Mouse (Mus musculus): ENCODE data around the gene Zfp280c. TPM values are rescaled to one million over a fixed set of nuclear protein-coding genes. Genes with fewer than 3 reads are reported as not detected.
A peak's percentile ranks its signal among the peaks of the same experiment; 100 is the strongest.

Gene Zfp280c
- polyA plus RNA-seq, 1 experiment, result 4.1 TPM

- Histone ChIP-seq H3K27ac (ENCODE audit: control insufficient read depth, insufficient read depth, low read depth, low read length) (no peak overlapping the region), H3K36me3 (ENCODE audit: control insufficient read depth, insufficient read depth, low read length) (no peaks in the 10 kb centered on the region), H3K4me3 (ENCODE audit: control insufficient read depth, low read depth, low read length) (no peak overlapping the region), H3K27me3 (ENCODE audit: control insufficient read depth, insufficient read depth, low read length) (no peaks in the 10 kb centered on the region), H3K4me1 (ENCODE audit: control insufficient read depth, insufficient read depth, low read length) (peaks cover 5% of the 10 kb centered on the region)
- no peak for TF ChIP-seq CTCF (IDR thresholded peaks at IDR 0.05; ENCODE audit: control insufficient read depth, insufficient read depth, insufficient replicate concordance, low read depth, low read length)
- no peak for TF ChIP-seq POLR2A (IDR thresholded peaks at IDR 0.05; ENCODE audit: control insufficient read depth, low read depth, low read length)
Observed at GRCm38 (mm10) chrX:48521651-48522050, 72.7 kb downstream of the Zfp280c start.

GRCm38 (mm10) chrX:48519549-48520085, 74.7 kb downstream of the Zfp280c start:
- no peaks in the 10 kb centered on the region for H3K27me3 ChIP-seq (ENCODE audit: control insufficient read depth, insufficient read depth, low read length)
- peaks cover 5% of the 10 kb centered on the region for H3K4me1 ChIP-seq (ENCODE audit: control insufficient read depth, insufficient read depth, low read length)
- peak overlapping the region; percentile 73 for H3K4me3 ChIP-seq (ENCODE audit: control insufficient read depth, low read depth, low read length)
- no peaks in the 10 kb centered on the region for H3K36me3 ChIP-seq (ENCODE audit: control insufficient read depth, insufficient read depth, low read length)
- H3K27ac ChIP-seq (ENCODE audit: control insufficient read depth, insufficient read depth, low read depth, low read length), result no peak overlapping the region
- TF ChIP-seq CTCF (IDR thresholded peaks at IDR 0.05; ENCODE audit: control insufficient read depth, insufficient read depth, insufficient replicate concordance, low read depth, low read length), result no peak
- no peak for TF ChIP-seq POLR2A (IDR thresholded peaks at IDR 0.05; ENCODE audit: control insufficient read depth, low read depth, low read length)

- Histone ChIP-seq H3K36me3 (ENCODE audit: control insufficient read depth, insufficient read depth, low read length) (no peaks in the 10 kb centered on the region), H3K27me3 (ENCODE audit: control insufficient read depth, insufficient read depth, low read length) (no peaks in the 10 kb centered on the region), H3K4me1 (ENCODE audit: control insufficient read depth, insufficient read depth, low read length) (peaks cover 5% of the 10 kb centered on the region), H3K27ac (ENCODE audit: control insufficient read depth, insufficient read depth, low read depth, low read length) (no peak within 1 kb of the TSS), H3K4me3 (ENCODE audit: control insufficient read depth, low read depth, low read length) (peak within 1 kb of the TSS; percentile 73)
- TF ChIP-seq POLR2A (IDR thresholded peaks at IDR 0.05; ENCODE audit: control insufficient read depth, low read depth, low read length), result no peak
- no peak for TF ChIP-seq CTCF (IDR thresholded peaks at IDR 0.05; ENCODE audit: control insufficient read depth, insufficient read depth, insufficient replicate concordance, low read depth, low read length)
Observed at GRCm38 (mm10) chrX:48518808-48519548, 75.3 kb downstream of the Zfp280c start, which contains the start of gene Rab33a. Gene Rab33a, plus strand, starts transcription at chrX:48519285.

DNA sequence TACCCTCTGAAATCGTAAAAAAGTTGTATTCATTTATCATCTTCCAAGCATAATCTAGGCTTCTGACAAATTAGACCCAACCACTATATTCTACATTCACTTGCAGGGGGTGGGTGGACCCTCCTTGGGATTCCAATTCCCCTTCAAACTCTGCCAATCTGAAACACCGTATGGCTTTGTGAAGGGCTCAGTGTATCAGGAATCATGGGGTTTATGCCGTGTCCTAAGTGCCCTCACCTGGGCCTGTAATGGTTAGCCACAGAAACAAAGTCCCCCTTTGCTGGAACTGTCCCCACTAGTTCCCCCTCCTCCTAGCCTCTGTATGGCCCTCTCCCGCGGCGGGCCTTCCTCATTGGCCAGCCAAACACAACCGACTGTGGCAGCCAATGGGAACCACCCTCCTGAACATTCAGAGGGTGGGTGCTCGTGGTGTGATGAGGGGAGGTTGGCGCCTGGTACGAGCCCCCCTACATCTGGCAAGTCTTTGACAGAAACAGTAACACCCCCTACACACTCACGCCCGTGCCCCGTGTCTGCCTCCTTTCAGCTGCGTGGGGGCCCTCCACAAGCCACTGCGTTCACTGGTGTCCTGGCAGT, 76.0 kb downstream of the Zfp280c start:
- TF ChIP-seq POLR2A (IDR thresholded peaks at IDR 0.05; ENCODE audit: control insufficient read depth, low read depth, low read length), result no peak
- TF ChIP-seq CTCF (IDR thresholded peaks at IDR 0.05; ENCODE audit: control insufficient read depth, insufficient read depth, insufficient replicate concordance, low read depth, low read length), result no peak
- peaks cover 5% of the 10 kb centered on the region for H3K4me1 ChIP-seq (ENCODE audit: control insufficient read depth, insufficient read depth, low read length)
- peak overlapping the region; percentile 73 for H3K4me3 ChIP-seq (ENCODE audit: control insufficient read depth, low read depth, low read length)
- H3K36me3 ChIP-seq (ENCODE audit: control insufficient read depth, insufficient read depth, low read length), result no peaks in the 10 kb centered on the region
- H3K27ac ChIP-seq (ENCODE audit: control insufficient read depth, insufficient read depth, low read depth, low read length), result no peak overlapping the region
- H3K27me3 ChIP-seq (ENCODE audit: control insufficient read depth, insufficient read depth, low read length), result no peaks in the 10 kb centered on the region

GRCm38 (mm10) chrX:48513824-48514223, 80.5 kb downstream of the Zfp280c start:
- H3K36me3 ChIP-seq (ENCODE audit: control insufficient read depth, insufficient read depth, low read length), result no peaks in the 10 kb centered on the region
- no peaks in the 10 kb centered on the region for H3K27me3 ChIP-seq (ENCODE audit: control insufficient read depth, insufficient read depth, low read length)
- no peak overlapping the region; the same call in 1 of the 2 replicates for H3K27ac ChIP-seq (ENCODE audit: control insufficient read depth, insufficient read depth, low read depth, low read length)
- no peak for TF ChIP-seq CTCF (IDR thresholded peaks at IDR 0.05; ENCODE audit: control insufficient read depth, insufficient read depth, insufficient replicate concordance, low read depth, low read length)
- no peak for TF ChIP-seq POLR2A (IDR thresholded peaks at IDR 0.05; ENCODE audit: control insufficient read depth, low read depth, low read length)
- no peaks in the 10 kb centered on the region; the same call in 1 of the 2 replicates for H3K4me1 ChIP-seq (ENCODE audit: control insufficient read depth, insufficient read depth, low read length)
- peak overlapping the region; percentile 67 for H3K4me3 ChIP-seq (ENCODE audit: control insufficient read depth, low read depth, low read length)

DNA sequence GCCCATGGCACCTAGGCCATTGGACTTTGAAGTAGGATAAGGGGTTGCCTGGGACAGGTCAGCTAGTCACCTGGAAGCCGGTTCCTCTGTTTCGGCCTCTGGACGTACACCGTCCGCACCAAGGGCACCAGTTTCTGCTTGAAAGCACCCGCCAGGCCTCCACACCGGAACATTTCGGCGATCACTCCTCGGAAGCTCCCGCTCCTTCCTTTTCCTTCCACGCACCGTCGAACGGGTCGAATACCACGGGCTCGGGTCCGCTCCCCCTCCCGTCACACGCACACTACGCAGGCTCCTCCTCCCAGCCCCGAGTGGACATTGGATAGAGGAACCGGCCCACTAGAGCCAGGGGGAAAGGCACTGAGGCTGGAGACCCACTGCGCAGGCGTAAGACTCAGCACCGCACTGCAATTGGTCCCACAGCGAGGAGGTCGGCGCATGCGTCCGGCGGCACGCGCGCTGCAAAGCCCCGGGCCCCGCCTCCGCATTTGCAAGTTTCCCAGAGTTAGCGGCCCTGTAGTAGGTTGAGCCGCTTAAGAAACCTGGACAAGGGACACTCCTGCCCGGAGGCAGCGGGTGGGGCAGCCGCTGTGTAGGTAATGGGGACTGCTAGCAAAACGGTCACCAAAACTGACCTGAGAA, 81.0 kb downstream of the Zfp280c start, which contains the start of gene Aifm1:
Gene Aifm1 (minus strand): TSS at position 398 of the 642 bp plus-strand sequence.
- Histone ChIP-seq H3K4me1 (ENCODE audit: control insufficient read depth, insufficient read depth, low read length) (no peaks in the 10 kb centered on the region), H3K27me3 (ENCODE audit: control insufficient read depth, insufficient read depth, low read length) (no peaks in the 10 kb centered on the region), H3K4me3 (ENCODE audit: control insufficient read depth, low read depth, low read length) (peak within 1 kb of the TSS; percentile 85), H3K27ac (ENCODE audit: control insufficient read depth, insufficient read depth, low read depth, low read length) (peak within 1 kb of the TSS; percentile 56; the same call in 1 of the 2 replicates), H3K36me3 (ENCODE audit: control insufficient read depth, insufficient read depth, low read length) (no peaks in the 10 kb centered on the region)
- TF ChIP-seq POLR2A (IDR thresholded peaks at IDR 0.05; ENCODE audit: control insufficient read depth, low read depth, low read length) (peak; percentile 56), CTCF (IDR thresholded peaks at IDR 0.05; ENCODE audit: control insufficient read depth, insufficient read depth, insufficient replicate concordance, low read depth, low read length) (no peak)

- no peaks in the 10 kb centered on the region for H3K4me1 ChIP-seq (ENCODE audit: control insufficient read depth, insufficient read depth, low read length)
- H3K4me3 ChIP-seq (ENCODE audit: control insufficient read depth, low read depth, low read length), result no peak overlapping the region
- no peaks in the 10 kb centered on the region for H3K36me3 ChIP-seq (ENCODE audit: control insufficient read depth, insufficient read depth, low read length)
- no peak overlapping the region for H3K27ac ChIP-seq (ENCODE audit: control insufficient read depth, insufficient read depth, low read depth, low read length)
- TF ChIP-seq POLR2A (IDR thresholded peaks at IDR 0.05; ENCODE audit: control insufficient read depth, low read depth, low read length), result no peak
- TF ChIP-seq CTCF (IDR thresholded peaks at IDR 0.05; ENCODE audit: control insufficient read depth, insufficient read depth, insufficient replicate concordance, low read depth, low read length), result no peak
- no peaks in the 10 kb centered on the region for H3K27me3 ChIP-seq (ENCODE audit: control insufficient read depth, insufficient read depth, low read length)
Observed at GRCm38 (mm10) chrX:48493763-48494162, 100.5 kb downstream of the Zfp280c start.

Other genes starting within 250 kb of the Zfp280c start
- gene Elf4, start 131.4 kb downstream of the Zfp280c start, polyA plus RNA-seq (2012; rRNA removed), result 2.7 and 4.4 TPM in 2 replicates
- 4.6 and 5.6 TPM in 2 replicates for gene Aifm1, start 80.9 kb downstream of the Zfp280c start, polyA plus RNA-seq (2012; rRNA removed)
- gene Rab33a, start 75.2 kb downstream of the Zfp280c start, polyA plus RNA-seq (2012; rRNA removed), result 0.41 and 0.78 TPM in 2 replicates
- 2.4 and 5.1 TPM in 2 replicates for gene Slc25a14, start 28.9 kb upstream of the Zfp280c start, polyA plus RNA-seq (2012; rRNA removed)
- not detected in 2 replicates for gene Gpr119, start 80.0 kb upstream of the Zfp280c start, polyA plus RNA-seq (2012; rRNA removed)
- gene Rbmx2, start 100.5 kb upstream of the Zfp280c start, polyA plus RNA-seq (2012; rRNA removed), result 1.2 and 1.6 TPM in 2 replicates

All from testis, adult 2 months (tissue).